Mouse (Mus musculus) bone marrow macrophage, adult 2 months (primary cell): ENCODE data around the gene Grin2a. TPM values are rescaled to one million over a fixed set of nuclear protein-coding genes. Genes with fewer than 3 reads are reported as not detected.

ENCODE experiments used
- H3K27ac ChIP-seq: 2 replicates; pipeline ENCODE4 v1.5.1; 2012; ENCODE audit warnings: low read depth, low read length; ENCODE audit not compliant: insufficient read depth
- H3K4me1 ChIP-seq: 2 replicates; pipeline ENCODE4 v1.6.1; 2012; ENCODE audit warnings: low read length; ENCODE audit not compliant: control insufficient read depth, insufficient read depth
- H3K4me3 ChIP-seq: 2 replicates; pipeline ENCODE4 v1.5.1; 2012; ENCODE audit warnings: mild to moderate bottlenecking, low read length, moderate library complexity; ENCODE audit not compliant: insufficient read depth
- CTCF ChIP-seq: IDR thresholded peaks from 2 replicates; pipeline ENCODE4 v1.5.1; 2012; ENCODE audit warnings: low read depth, mild to moderate bottlenecking, low read length, moderate library complexity
- POLR2A ChIP-seq: IDR thresholded peaks from 2 replicates; pipeline ENCODE4 v1.6.1; 2012; ENCODE audit warnings: mild to moderate bottlenecking, low read depth, low read length, borderline replicate concordance
- polyA plus RNA-seq: library from polyadenylated mRNA; stranded (reverse); fragments of >200 nt; gene quantifications from 2 replicates; pipeline ENCODE4 v1.2.4, GENCODE M21; 2012; ENCODE audit not compliant: missing spikeins, insufficient read depth, insufficient read length

Grin2a gene
- polyA plus RNA-seq, 1 experiment, result not detected

DNA sequence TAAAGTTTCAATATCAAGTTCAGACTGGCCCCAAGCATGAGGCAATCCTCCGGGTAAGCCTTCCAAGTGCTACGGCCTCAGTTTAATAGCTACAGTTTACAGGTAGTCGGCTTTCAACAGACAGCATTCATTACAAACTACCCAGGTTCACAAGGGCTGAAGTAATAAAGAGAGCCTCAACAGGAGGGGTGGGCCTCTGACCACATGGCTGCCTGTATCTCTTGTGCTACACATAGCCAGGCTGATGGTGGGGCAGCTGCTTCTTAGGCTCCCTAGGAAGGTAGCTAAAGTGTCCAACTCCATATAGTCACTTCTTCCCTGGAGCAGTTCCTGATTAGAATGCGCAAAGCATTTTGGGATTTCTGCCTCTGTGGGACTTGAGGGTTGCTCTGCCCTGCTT, 109.2 kb downstream of the Grin2a start:
- H3K4me3 ChIP-seq, result no peak overlapping the region
- TF ChIP-seq POLR2A, result no peak
- TF ChIP-seq CTCF, result no peak
- no peak overlapping the region for H3K27ac ChIP-seq
- H3K4me1 ChIP-seq, result no peaks in the 10 kb centered on the region

DNA sequence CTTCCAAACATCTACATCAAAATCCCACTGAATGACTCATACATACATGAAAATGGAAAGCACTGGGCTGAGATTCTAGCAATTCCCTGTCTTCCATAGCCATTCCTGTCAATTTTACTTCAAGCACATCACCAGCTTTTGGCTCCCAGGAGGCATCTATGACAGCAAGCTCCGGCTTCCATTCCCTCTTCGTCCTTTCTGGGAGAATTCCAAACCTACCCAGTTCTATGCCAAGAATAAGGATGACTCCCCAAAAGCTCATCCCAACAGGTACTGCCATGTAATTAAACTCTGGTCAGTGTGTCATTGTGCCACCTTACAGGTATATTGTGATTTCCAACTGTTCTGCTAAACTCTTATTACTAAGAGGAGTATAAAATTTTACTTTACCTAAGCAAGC, 111.2 kb downstream of the Grin2a start:
- no peak overlapping the region for H3K27ac ChIP-seq
- no peak for TF ChIP-seq CTCF
- TF ChIP-seq POLR2A, result no peak
- no peaks in the 10 kb centered on the region for H3K4me1 ChIP-seq
- H3K4me3 ChIP-seq, result no peak overlapping the region

DNA sequence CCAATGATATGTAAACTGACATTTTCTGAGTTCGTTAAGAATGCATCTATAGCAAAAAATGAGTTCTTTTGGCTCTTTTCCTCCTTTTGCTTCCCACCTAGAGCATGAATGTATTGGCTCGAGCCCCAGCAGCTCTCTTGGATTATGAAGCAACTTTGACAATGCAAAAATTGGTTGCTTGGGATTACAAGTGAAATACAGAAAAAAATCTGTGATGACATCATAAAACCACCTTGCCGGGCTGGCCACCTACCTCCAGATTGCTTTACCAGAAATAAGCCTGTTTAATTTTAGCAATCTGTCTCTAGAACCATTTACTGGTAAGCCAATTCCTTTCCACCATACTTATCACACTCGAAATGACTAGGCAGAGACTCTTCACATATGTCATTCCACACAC, 112.9 kb downstream of the Grin2a start:
- no peak for TF ChIP-seq POLR2A
- no peak for TF ChIP-seq CTCF
- Histone ChIP-seq H3K4me1 (no peaks in the 10 kb centered on the region), H3K4me3 (no peak overlapping the region), H3K27ac (no peak overlapping the region)

DNA sequence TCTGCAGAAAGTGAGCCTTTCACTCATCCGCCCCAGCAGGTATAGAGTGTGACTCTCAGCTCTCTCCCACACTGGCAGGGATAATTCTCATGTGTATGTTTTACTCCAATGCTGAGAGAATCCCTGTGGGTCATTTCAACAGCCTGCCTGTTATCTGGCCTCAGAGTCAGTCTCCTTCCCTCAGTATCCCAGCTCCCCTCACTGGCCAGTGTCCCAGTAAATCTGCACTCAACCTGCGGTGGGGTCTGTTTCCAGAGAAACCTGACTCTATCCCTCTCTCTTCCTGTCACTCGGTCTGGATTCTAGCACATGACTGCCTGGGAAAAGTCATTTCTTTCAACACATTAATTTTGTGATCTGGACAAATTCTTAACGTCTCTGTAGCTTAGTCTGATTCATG, 122.4 kb downstream of the Grin2a start:
- H3K4me1 ChIP-seq, result no peaks in the 10 kb centered on the region
- no peak overlapping the region for H3K4me3 ChIP-seq
- H3K27ac ChIP-seq, result no peak overlapping the region
- no peak for TF ChIP-seq POLR2A
- TF ChIP-seq CTCF, result no peak

DNA sequence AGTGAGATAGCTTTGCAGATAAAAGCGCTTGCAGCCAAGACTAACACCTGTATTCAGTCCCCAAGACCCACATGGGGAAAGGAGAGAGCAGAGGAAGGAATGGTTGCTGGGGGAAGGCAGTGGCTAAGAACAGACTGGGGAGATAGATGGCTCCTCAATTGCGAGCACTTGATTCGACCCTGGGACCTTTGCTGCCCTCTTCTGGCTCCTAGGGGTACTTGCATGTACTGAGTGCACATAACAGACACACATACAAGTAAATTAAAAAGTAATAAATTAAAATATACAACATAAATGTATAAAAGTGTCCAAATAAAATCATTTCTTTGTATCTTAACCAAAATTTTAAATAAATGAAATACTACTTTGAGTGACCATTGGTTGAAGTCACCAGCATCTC, 129.7 kb downstream of the Grin2a start:
- no peak for TF ChIP-seq CTCF
- no peak for TF ChIP-seq POLR2A
- no peak overlapping the region for H3K4me3 ChIP-seq

DNA sequence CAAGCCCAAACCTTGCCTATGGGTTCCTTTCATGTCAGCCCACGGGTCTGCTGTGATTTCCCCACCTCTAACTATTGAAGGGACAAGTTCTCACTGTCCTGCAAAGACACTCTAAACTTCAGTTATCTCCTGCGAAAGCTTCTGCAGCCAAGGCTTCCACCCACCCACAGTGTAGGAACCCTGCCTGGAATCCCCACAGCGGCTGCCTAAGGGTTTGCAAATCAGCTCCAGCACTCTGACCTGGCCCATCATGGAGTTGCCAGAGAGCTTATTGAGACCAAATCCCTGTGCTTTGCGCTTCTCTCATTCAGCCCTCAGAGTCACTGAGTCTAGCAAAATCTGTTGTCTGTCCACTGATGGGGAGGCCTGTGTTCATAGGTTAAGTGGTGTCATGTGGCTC, 130.3 kb downstream of the Grin2a start:
- Histone ChIP-seq H3K4me3 (no peak overlapping the region), H3K4me1 (no peaks in the 10 kb centered on the region), H3K27ac (no peak overlapping the region)
- TF ChIP-seq POLR2A (no peak), CTCF (no peak)

More for the DNA sequence above, 129.7 kb downstream of the Grin2a start:
- no peaks in the 10 kb centered on the region for H3K4me1 ChIP-seq
- H3K27ac ChIP-seq, result no peak overlapping the region

DNA sequence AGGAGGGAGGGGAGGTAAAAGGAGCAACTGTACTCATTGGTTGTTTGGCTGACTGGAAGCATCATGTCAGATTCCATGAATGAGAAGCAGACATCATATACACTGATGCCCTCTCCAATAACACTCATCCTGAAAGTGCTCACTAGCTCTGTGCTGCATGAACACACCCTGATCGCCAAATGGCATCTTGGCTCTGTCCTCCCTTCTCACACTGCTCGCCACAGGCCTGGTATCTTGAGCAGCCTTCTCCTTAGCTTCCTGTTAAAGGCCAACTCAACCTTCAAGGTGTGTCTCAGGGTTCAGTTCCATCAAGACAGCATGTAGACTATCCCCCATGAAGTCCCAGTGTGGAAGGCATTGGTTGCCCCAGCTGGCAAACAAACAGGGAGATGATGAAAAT, 137.6 kb downstream of the Grin2a start:
- Histone ChIP-seq H3K4me1 (no peaks in the 10 kb centered on the region), H3K27ac (no peak overlapping the region), H3K4me3 (no peak overlapping the region)
- TF ChIP-seq POLR2A (no peak), CTCF (no peak)

DNA sequence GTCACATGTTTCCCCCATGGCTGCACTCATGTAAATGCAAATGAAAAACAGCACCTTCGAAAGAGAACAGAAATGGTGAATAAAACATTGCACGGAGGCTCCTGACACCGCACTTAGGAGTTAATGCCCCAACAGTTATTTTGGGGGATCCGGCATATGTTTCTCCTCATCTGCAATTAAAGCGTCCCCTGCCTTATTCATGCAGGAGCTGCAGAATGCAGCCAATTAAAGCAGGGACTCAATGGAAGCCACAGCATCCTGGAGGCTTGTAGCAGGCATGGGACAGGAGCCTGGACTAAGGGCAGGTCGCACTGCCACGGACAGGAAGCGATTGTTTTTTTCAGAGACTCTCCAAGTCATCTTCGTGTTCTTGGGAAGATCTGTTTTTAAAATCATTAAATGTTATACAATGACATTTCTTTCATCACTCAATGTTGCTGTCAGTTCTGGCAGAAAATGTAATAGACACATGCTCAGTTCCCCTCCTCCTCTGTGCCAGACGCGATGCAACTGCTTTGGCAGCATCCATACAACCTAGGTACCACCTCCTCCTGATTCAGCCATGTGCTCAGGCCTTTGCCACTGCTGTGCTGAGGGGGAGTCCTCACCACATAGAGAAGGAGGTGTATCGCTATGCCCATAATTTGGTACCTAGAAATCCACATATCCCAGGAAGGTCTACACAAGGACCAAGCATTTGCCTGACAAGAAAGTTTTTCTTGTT, 143.9 kb downstream of the Grin2a start:
- H3K4me1 ChIP-seq, result no peaks in the 10 kb centered on the region
- H3K4me3 ChIP-seq, result no peak overlapping the region

DNA sequence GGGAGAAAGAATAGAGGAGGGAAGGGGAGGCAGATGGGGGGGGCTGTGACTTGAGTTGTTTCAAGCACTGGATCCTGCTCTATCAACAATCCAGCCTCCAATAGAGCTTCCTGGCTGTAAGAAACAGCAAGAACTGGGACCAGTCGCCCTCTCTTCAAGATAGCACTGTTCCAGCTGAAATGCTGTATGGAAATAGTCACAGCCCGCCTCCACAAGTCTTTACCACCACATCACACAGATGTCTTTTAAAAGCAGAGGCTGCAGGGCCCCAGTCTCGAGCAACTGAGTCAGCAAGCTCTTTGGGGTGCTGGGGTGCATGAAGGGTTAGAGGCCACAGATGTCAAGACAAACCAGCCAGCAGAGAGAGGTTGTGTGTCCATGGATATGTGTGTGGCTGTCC, 153.9 kb downstream of the Grin2a start:
- Histone ChIP-seq H3K4me1 (no peaks in the 10 kb centered on the region), H3K27ac (no peak overlapping the region), H3K4me3 (no peak overlapping the region)
- no peak for TF ChIP-seq POLR2A
- no peak for TF ChIP-seq CTCF

More for the DNA sequence above, 143.9 kb downstream of the Grin2a start:
- TF ChIP-seq POLR2A (no peak), CTCF (no peak)
- no peak overlapping the region for H3K27ac ChIP-seq

DNA sequence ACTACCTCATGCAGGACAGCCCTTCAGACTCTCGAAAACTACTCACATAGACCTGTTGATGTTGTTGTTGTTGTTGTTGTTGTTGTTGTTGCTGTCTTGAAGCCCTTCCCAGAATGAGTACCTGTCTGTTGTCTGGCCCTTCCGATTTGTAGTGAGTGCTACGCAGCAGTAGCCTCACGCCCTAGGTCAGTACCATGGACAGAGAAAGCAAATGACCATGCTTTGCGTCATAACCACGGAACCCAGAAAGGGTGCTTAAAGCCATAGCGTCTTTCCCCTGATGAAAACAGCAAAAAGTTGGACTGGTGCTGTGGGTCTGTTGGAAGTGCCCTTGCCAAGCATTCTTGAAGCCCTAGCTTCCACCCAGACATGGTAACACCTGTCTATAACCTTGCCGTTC, 158.8 kb downstream of the Grin2a start:
- no peak for TF ChIP-seq CTCF
- TF ChIP-seq POLR2A, result no peak
- Histone ChIP-seq H3K27ac (no peak overlapping the region), H3K4me3 (no peak overlapping the region), H3K4me1 (no peaks in the 10 kb centered on the region)

DNA sequence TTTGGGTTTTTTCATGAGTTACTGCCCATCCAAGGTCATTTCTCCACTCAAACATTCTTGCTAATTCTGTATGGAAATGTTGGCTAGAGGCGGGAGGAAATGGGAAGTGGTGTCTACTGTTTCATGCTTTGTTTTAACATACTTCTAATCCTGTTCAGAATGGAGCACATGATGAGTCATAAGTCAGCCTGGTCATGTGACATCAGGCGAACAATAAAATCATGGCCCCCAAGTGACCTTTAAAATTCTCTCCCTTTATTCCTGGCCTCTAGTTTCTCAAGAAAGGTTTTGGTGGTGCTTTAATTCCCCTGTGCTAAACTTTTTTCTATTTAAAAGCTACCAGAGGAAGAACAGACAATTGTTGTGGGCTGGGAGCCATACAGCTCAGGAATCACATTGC, 161.1 kb downstream of the Grin2a start:
- TF ChIP-seq POLR2A, result no peak
- TF ChIP-seq CTCF, result no peak
- no peaks in the 10 kb centered on the region for H3K4me1 ChIP-seq
- H3K27ac ChIP-seq, result no peak overlapping the region
- no peak overlapping the region for H3K4me3 ChIP-seq

DNA sequence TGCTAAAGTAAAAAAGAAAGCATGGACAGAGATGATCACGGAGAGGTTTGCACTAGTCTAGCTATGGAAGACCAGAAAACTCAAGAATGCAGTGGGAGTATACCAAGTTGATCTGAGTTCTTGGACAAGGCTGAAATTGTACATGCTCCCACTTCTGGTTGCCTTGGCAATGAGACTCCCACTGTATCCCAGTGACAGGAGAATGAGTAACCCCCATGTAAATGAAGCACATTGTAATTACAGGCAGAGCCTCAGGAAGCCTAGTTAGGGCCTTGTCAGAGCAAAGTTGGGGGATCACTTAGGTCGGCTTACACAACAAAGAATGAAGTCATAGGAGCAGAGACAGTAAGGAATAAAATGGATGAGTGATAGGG, 170.3 kb downstream of the Grin2a start:
- H3K4me1 ChIP-seq, result no peaks in the 10 kb centered on the region

More for the DNA sequence above, 170.3 kb downstream of the Grin2a start:
- H3K4me3 ChIP-seq, result no peak overlapping the region
- TF ChIP-seq CTCF, result no peak
- TF ChIP-seq POLR2A, result no peak
- no peak overlapping the region for H3K27ac ChIP-seq
